Mouse (Mus musculus): ENCODE results near the gene Srsf10. TPM values are rescaled to one million over a fixed set of nuclear protein-coding genes. Genes with fewer than 3 reads are reported as not detected.

Gene Srsf10
- polyA plus RNA-seq, 1 experiment from 2014 or later: 264 TPM

GRCm38 (mm10) chr4:135880018-135880417 lies 24.5 kb downstream of the Srsf10 start:
- Histone ChIP-seq H3K9ac (ENCODE audit: low read length) (no peak overlapping the region), H3K27me3 (ENCODE audit: control insufficient read depth, insufficient read depth, low read depth, low read length) (no peaks in the 10 kb centered on the region), H3K4me3 (ENCODE audit: low read length) (no peak overlapping the region), H3K36me3 (ENCODE audit: control insufficient read depth, insufficient read depth, low read length) (no peaks in the 10 kb centered on the region), H3K4me2 (ENCODE audit: low read depth, low read length) (no peak overlapping the region), H3K9me3 (ENCODE audit: control insufficient read depth, low read length) (no peaks in the 10 kb centered on the region), H3K27ac (ENCODE audit: low read length) (no peak overlapping the region), H3K4me1 (replicated peaks; ENCODE audit: control insufficient read depth, insufficient read depth, low read length) (peaks cover 34% of the 10 kb centered on the region)
- WGBS: 90% methylated on average over 6 of the region's 6 CpGs
- ATAC-seq (ENCODE audit: low read depth): no peak

GRCm38 (mm10) chr4:135880576-135880975 lies 25.0 kb downstream of the Srsf10 start:
- no peak for ATAC-seq (ENCODE audit: low read depth)
- H3K9ac ChIP-seq (ENCODE audit: low read length): no peak overlapping the region
- no peak overlapping the region for H3K4me3 ChIP-seq (ENCODE audit: low read length)
- WGBS: 86% methylated on average over 10 of the region's 10 CpGs
- H3K27me3 ChIP-seq (ENCODE audit: control insufficient read depth, insufficient read depth, low read depth, low read length): no peaks in the 10 kb centered on the region
- H3K9me3 ChIP-seq (ENCODE audit: control insufficient read depth, low read length): no peaks in the 10 kb centered on the region
- H3K36me3 ChIP-seq (ENCODE audit: control insufficient read depth, insufficient read depth, low read length): no peaks in the 10 kb centered on the region
- no peak overlapping the region for H3K27ac ChIP-seq (ENCODE audit: low read length)
- H3K4me1 ChIP-seq (replicated peaks; ENCODE audit: control insufficient read depth, insufficient read depth, low read length): peaks cover 28% of the 10 kb centered on the region
- no peak overlapping the region for H3K4me2 ChIP-seq (ENCODE audit: low read depth, low read length)

GRCm38 (mm10) chr4:135882023-135882422 lies 26.5 kb downstream of the Srsf10 start:
- H3K4me2 ChIP-seq (ENCODE audit: low read depth, low read length): no peak overlapping the region
- peaks cover 13% of the 10 kb centered on the region for H3K4me1 ChIP-seq (replicated peaks; ENCODE audit: control insufficient read depth, insufficient read depth, low read length)
- ATAC-seq (ENCODE audit: low read depth): no peak
- WGBS: 62% methylated on average over 6 of the region's 6 CpGs
- H3K9me3 ChIP-seq (ENCODE audit: control insufficient read depth, low read length): no peaks in the 10 kb centered on the region
- H3K27ac ChIP-seq (ENCODE audit: low read length): no peak overlapping the region
- no peaks in the 10 kb centered on the region for H3K27me3 ChIP-seq (ENCODE audit: control insufficient read depth, insufficient read depth, low read depth, low read length)
- H3K9ac ChIP-seq (ENCODE audit: low read length): no peak overlapping the region
- H3K4me3 ChIP-seq (ENCODE audit: low read length): no peak overlapping the region
- H3K36me3 ChIP-seq (ENCODE audit: control insufficient read depth, insufficient read depth, low read length): no peaks in the 10 kb centered on the region

DNA sequence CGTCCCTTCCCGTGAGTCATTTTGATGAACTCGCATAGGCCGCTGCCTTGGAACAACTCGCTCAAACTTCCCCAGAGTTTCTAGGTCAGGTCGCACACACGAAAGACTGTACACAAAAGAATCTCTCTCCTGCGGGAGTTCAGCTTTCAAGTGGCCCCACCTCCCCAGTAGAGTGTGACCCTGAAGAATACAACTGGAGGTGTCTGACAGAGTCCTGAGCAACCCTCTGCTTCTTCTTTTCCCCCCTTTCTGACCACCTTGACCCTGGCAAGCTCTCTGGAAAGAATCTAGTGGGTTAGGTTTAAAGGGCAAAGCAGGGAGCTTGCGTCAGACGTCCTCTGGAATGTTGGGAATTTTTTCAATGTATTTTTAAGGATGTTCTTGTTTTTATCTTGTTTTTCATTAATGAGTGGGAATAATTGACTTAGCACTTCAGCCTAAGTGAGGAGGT lies 27.9 kb downstream of the Srsf10 start:
- H3K27ac ChIP-seq (ENCODE audit: low read length): no peak overlapping the region
- H3K4me1 ChIP-seq (replicated peaks; ENCODE audit: control insufficient read depth, insufficient read depth, low read length): peaks cover 12% of the 10 kb centered on the region
- WGBS: 20% methylated on average over 10 of the region's 10 CpGs
- H3K9me3 ChIP-seq (ENCODE audit: control insufficient read depth, low read length): no peaks in the 10 kb centered on the region
- peak overlapping the region; percentile 29; the same call in 1 of the 2 replicates for H3K9ac ChIP-seq (ENCODE audit: low read length)
- no peak overlapping the region for H3K4me3 ChIP-seq (ENCODE audit: low read length)
- no peaks in the 10 kb centered on the region for H3K36me3 ChIP-seq (ENCODE audit: control insufficient read depth, insufficient read depth, low read length)
- peak; percentile 39; the same call in 1 of the 2 replicates for ATAC-seq (ENCODE audit: low read depth)
- H3K27me3 ChIP-seq (ENCODE audit: control insufficient read depth, insufficient read depth, low read depth, low read length): no peaks in the 10 kb centered on the region
- H3K4me2 ChIP-seq (ENCODE audit: low read depth, low read length): 0 out of 2 replicates have a peak overlapping the region, but pooled peaks have one; percentile 9

DNA sequence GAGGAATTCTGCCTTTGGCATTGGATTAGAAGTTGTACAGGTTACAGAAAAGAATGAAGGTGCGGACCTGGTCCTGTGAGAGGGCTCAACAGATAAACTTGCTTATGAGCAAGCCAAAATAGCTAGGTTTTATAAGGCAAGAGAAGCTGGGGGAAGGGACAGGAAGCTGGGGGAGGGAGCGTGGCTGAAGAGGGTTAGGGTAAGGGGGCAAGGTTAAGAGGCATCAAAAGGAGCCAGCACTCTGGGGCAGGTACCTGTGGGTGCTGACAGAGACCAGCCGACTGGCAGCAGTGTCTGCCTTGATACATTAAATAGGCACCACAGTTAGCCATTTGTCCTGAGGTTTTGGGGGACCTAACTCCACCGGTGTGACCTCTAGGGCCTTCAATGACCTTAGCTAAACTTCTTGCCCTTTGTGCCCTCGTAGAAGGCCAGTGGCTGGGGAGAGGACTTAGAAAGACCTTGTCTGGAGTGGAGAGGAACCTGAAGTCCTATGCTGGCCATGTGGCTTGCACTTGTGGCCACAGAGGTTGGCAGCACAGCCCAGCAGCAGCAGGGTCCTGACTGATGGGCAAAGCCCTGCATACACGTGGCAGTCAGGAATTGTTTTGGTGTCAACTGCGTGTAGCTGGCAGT lies 28.5 kb downstream of the Srsf10 start:
- Histone ChIP-seq H3K27me3 (ENCODE audit: control insufficient read depth, insufficient read depth, low read depth, low read length) (no peaks in the 10 kb centered on the region), H3K27ac (ENCODE audit: low read length) (no peak overlapping the region), H3K36me3 (ENCODE audit: control insufficient read depth, insufficient read depth, low read length) (no peaks in the 10 kb centered on the region), H3K4me2 (ENCODE audit: low read depth, low read length) (no peak overlapping the region), H3K9ac (ENCODE audit: low read length) (no peak overlapping the region), H3K4me1 (replicated peaks; ENCODE audit: control insufficient read depth, insufficient read depth, low read length) (peaks cover 12% of the 10 kb centered on the region), H3K9me3 (ENCODE audit: control insufficient read depth, low read length) (no peaks in the 10 kb centered on the region), H3K4me3 (ENCODE audit: low read length) (no peak overlapping the region)
- no peak for ATAC-seq (ENCODE audit: low read depth)
- 51% methylated on average over 7 of the region's 7 CpGs for WGBS

GRCm38 (mm10) chr4:135884531-135884930 lies 29.0 kb downstream of the Srsf10 start:
- H3K4me3 ChIP-seq (ENCODE audit: low read length): no peak overlapping the region
- H3K4me2 ChIP-seq (ENCODE audit: low read depth, low read length): no peak overlapping the region
- no peak overlapping the region for H3K9ac ChIP-seq (ENCODE audit: low read length)
- no peak overlapping the region for H3K27ac ChIP-seq (ENCODE audit: low read length)
- ATAC-seq (ENCODE audit: low read depth): no peak
- no peaks in the 10 kb centered on the region for H3K27me3 ChIP-seq (ENCODE audit: control insufficient read depth, insufficient read depth, low read depth, low read length)
- H3K9me3 ChIP-seq (ENCODE audit: control insufficient read depth, low read length): no peaks in the 10 kb centered on the region
- peaks cover 12% of the 10 kb centered on the region for H3K4me1 ChIP-seq (replicated peaks; ENCODE audit: control insufficient read depth, insufficient read depth, low read length)
- H3K36me3 ChIP-seq (ENCODE audit: control insufficient read depth, insufficient read depth, low read length): no peaks in the 10 kb centered on the region
- WGBS: 75% methylated on average over 6 of the region's 6 CpGs

DNA sequence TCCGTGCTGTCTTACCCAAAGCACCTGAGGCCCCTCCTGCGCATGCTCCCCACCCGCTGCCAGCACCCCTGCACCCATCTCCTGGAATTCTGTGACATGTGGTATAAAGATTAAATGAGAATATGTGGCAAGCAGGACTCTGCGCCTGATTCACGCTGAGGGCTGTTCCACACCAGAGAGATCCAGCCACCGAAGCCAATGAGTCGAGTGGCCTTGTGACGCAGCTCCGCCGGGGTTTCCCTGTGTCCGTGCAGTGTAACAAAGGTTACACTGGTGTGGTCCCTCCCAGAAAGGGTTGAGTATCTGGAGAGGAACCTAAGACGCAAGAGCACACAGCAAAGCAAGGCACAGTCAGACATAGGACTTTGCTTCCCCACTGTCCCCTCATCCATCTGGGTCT lies 30.1 kb downstream of the Srsf10 start:
- Histone ChIP-seq H3K27ac (ENCODE audit: low read length) (no peak overlapping the region), H3K36me3 (ENCODE audit: control insufficient read depth, insufficient read depth, low read length) (no peaks in the 10 kb centered on the region), H3K4me2 (ENCODE audit: low read depth, low read length) (no peak overlapping the region), H3K27me3 (ENCODE audit: control insufficient read depth, insufficient read depth, low read depth, low read length) (no peaks in the 10 kb centered on the region), H3K4me3 (ENCODE audit: low read length) (no peak overlapping the region), H3K9me3 (ENCODE audit: control insufficient read depth, low read length) (no peaks in the 10 kb centered on the region), H3K4me1 (replicated peaks; ENCODE audit: control insufficient read depth, insufficient read depth, low read length) (peaks cover 12% of the 10 kb centered on the region), H3K9ac (ENCODE audit: low read length) (no peak overlapping the region)
- 87% methylated on average over 12 of the region's 12 CpGs for WGBS
- no peak for ATAC-seq (ENCODE audit: low read depth)

DNA sequence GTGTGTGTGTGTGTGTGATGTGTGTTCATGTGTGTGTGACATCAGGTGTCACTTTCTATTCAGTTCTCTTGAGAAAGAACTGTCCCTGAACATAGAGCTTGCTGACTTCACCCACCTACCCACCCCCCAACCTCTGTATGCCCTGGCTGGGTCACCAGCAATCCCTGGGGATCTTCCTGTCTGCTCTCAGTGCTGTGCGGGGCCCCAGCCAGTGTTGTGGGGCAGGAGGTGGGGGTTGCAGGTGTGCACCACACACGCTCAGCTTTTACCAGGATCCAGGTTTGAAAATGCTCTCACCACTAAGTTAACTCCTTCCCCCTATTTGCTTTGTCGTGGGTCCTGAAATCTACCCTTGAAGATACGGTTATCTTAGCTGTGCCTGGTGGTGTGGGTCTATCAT lies 30.6 kb downstream of the Srsf10 start:
- no peak overlapping the region for H3K27ac ChIP-seq (ENCODE audit: low read length)
- H3K4me1 ChIP-seq (replicated peaks; ENCODE audit: control insufficient read depth, insufficient read depth, low read length): peaks cover 12% of the 10 kb centered on the region
- no peak overlapping the region for H3K4me2 ChIP-seq (ENCODE audit: low read depth, low read length)
- H3K36me3 ChIP-seq (ENCODE audit: control insufficient read depth, insufficient read depth, low read length): no peaks in the 10 kb centered on the region
- no peak overlapping the region for H3K4me3 ChIP-seq (ENCODE audit: low read length)
- no peak overlapping the region for H3K9ac ChIP-seq (ENCODE audit: low read length)
- ATAC-seq (ENCODE audit: low read depth): no peak
- WGBS: 75% methylated on average over 4 of the region's 4 CpGs
- H3K27me3 ChIP-seq (ENCODE audit: control insufficient read depth, insufficient read depth, low read depth, low read length): no peaks in the 10 kb centered on the region
- H3K9me3 ChIP-seq (ENCODE audit: control insufficient read depth, low read length): no peaks in the 10 kb centered on the region

- Histone ChIP-seq H3K4me1 (replicated peaks; ENCODE audit: control insufficient read depth, insufficient read depth, low read length) (peaks cover 7% of the 10 kb centered on the region), H3K4me3 (ENCODE audit: low read length) (no peak overlapping the region), H3K27ac (ENCODE audit: low read length) (no peak overlapping the region), H3K9ac (ENCODE audit: low read length) (no peak overlapping the region), H3K4me2 (ENCODE audit: low read depth, low read length) (no peak overlapping the region), H3K9me3 (ENCODE audit: control insufficient read depth, low read length) (no peaks in the 10 kb centered on the region), H3K27me3 (ENCODE audit: control insufficient read depth, insufficient read depth, low read depth, low read length) (no peaks in the 10 kb centered on the region), H3K36me3 (ENCODE audit: control insufficient read depth, insufficient read depth, low read length) (no peaks in the 10 kb centered on the region)
- ATAC-seq (ENCODE audit: low read depth): no peak
- WGBS: 87% methylated on average over 24 of the region's 24 CpGs
These were observed 33.0 kb downstream of the Srsf10 start for GRCm38 (mm10) chr4:135888448-135889057.
